Mouse (Mus musculus) B cell, adult (primary cell): ENCODE measurements around the gene Anpep. TPM values are rescaled to one million over a fixed set of nuclear protein-coding genes. Genes with fewer than 3 reads are reported as not detected.

Experiments
- total RNA-seq: library from RNA; stranded (reverse); gene quantifications from 4 replicates; pipeline ENCODE4 v1.2.4, GENCODE M21; 2023; ENCODE audit not compliant: inconsistent age

The Anpep gene
- total RNA-seq, result 0.15 to 0.42 TPM (median 0.29 TPM) in 4 replicates

GRCm38 (mm10) chr7:79860811-79861210 is at the start of gene Anpep:
Gene Anpep, minus strand, starts transcription at chr7:79861059.

GRCm38 (mm10) chr7:79810611-79811506 is 50.0 kb downstream of the Anpep start, which contains the start of gene Mesp2:
Gene Mesp2, plus strand, starts transcription at chr7:79810727.

DNA sequence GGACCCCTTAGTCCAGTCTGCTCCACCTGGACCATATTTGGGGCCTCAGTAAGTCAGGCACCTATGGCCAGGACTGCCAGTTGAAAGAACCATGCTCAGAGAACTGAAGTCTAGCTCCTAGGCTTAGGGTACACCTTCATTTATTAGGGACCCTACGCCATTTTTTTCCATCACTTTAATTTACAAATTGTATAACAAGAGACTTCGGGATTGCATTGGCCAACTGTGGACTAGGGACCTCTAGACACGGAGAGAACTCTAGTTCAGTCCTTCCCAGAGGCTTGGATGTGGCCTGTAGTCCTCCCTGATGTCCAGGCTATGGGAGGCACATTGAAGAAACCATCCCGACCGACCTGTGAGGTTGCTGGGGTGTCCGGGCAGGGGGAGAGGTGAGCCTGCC is 67.2 kb downstream of the Anpep start, which contains the start of gene Mesp1:
TSS of gene Mesp1 (minus strand) at position 101 of the 400 bp plus-strand sequence.

Other genes starting within 250 kb of the Anpep start
- gene Rhcg, start 243.4 kb downstream of the Anpep start, total RNA-seq, result not detected in 4 replicates
- 2.8 to 4.9 TPM (median 3.5 TPM) in 4 replicates for gene Ticrr, start 200.9 kb downstream of the Anpep start, total RNA-seq
- 0.10 to 0.27 TPM (median 0.13 TPM) in 3 of 4 replicates, not detected in the other for gene Kif7, start 145.3 kb downstream of the Anpep start, total RNA-seq
- gene Plin1, start 128.2 kb downstream of the Anpep start, total RNA-seq, result not detected in 4 replicates
- gene Pex11a, start 117.9 kb downstream of the Anpep start, total RNA-seq, result 0.42 to 1.6 TPM (median 0.83 TPM) in 4 replicates
- gene Wdr93, start 117.9 kb downstream of the Anpep start, total RNA-seq, result not detected in 4 replicates
- not detected in 4 replicates for gene Mesp1, start 67.3 kb downstream of the Anpep start, total RNA-seq
- not detected in 4 replicates for gene Mesp2, start 50.3 kb downstream of the Anpep start, total RNA-seq
- 12.8 to 24.1 TPM (median 17.7 TPM) in 4 replicates for gene Ap3s2, start 59.6 kb upstream of the Anpep start, total RNA-seq
- 0.22 TPM in 1 of 4 replicates, not detected in the others for gene Arpin, start 74.3 kb upstream of the Anpep start, total RNA-seq
- gene Zfp710, start 163.8 kb upstream of the Anpep start, total RNA-seq, result 49.5 to 75.4 TPM (median 68.2 TPM) in 4 replicates